Mouse (Mus musculus) spleen, adult 10 weeks (tissue): ENCODE results near the gene Gm3435. TPM values are rescaled to one million over a fixed set of nuclear protein-coding genes. Genes with fewer than 3 reads are reported as not detected.

Experiments used
- polyA plus RNA-seq: library from polyadenylated mRNA; stranded (reverse); fragments of 350-450 nt; fragmentation: Illumina TruSeq; extraction: RNeasy Lipid Tissue Mini Kit (QIAGEN cat#74804); gene quantifications from one replicate; pipeline ENCODE4 v1.2.3, GENCODE M21; 2015; ENCODE audit warnings: low replicate concordance; ENCODE audit not compliant: insufficient read depth

The Gm3435 gene
- polyA plus RNA-seq = 7.4 TPM

DNA sequence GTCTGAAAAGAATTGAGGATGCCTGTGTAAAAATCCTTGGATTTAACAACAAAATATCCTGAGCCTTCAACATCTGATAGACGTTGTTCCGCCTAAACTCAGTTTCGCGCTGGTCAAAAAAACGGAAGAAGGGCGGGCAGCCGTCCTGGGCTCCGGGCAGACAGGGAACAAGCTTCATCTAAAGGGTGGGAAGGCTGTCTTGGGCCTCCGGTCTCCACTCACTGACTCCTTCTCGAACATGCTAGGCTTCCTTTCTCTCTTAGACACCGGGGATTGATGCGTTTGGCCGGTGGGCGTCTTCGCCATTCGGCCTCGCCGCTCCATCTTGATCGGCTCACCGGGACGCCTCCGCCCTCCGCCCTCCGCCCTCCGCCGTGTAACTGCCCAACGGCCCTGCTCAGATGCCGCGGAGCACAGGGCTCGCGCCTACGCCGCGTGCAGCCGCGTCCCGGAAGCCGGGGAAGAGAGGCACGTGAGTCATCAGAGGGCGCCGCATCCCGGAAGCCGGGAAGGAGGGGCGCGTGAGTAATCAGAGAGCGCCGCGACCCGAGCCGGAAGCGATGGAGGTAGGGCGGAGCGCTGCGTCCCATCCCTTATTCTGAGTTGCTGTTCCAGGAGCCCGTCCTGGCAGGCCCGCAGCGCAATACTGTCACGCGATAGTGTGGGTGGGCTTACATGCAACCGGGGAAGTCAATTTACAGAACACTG, at the start of gene Gm3435:
Gene Gm3435 (plus strand): TSS at position 471 of the 708 bp plus-strand sequence.

DNA sequence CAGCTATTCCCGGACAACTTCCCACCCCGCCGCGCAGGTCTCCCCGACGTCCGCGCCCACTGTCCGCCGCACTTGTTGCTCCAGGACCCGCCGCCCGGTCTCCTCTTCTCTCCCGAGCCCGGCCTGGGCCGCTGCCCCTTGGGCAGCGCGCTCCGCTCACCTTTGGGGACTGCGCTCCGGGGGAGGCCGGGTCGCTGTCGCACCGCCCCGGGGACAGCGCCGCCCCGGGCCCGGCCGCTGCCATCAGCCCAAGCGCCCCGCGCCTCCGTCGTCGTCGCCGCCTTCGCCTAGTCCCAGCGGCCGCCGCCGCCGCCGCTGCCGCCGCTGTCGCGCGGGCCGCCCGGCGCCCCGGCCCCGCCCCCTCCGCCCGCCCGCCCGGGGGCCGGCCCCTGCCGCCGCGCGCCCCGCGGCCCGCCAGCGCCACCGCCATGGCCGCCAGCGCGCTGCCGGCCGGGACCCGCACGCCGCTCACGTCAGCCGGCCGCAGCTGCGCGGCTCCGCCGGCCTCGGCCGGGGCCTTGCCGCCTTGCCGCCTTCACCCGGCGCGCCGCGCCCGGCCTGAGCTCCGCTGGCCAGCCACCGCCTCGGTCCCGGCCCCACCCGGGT, 48.9 kb upstream of the Gm3435 start, which contains the start of gene Phf10:
Gene Phf10 (minus strand): TSS at position 323 of the 606 bp plus-strand sequence.

DNA sequence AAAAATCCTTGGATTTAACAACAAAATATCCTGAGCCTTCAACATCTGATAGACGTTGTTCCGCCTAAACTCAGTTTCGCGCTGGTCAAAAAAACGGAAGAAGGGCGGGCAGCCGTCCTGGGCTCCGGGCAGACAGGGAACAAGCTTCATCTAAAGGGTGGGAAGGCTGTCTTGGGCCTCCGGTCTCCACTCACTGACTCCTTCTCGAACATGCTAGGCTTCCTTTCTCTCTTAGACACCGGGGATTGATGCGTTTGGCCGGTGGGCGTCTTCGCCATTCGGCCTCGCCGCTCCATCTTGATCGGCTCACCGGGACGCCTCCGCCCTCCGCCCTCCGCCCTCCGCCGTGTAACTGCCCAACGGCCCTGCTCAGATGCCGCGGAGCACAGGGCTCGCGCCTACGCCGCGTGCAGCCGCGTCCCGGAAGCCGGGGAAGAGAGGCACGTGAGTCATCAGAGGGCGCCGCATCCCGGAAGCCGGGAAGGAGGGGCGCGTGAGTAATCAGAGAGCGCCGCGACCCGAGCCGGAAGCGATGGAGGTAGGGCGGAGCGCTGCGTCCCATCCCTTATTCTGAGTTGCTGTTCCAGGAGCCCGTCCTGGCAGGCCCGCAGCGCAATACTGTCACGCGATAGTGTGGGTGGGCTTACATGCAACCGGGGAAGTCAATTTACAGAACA, 31.5 kb upstream of the Gm3435 start, which contains the start of the genes 9030025P20Rik and Gm3417:
Gene 9030025P20Rik (plus strand): TSS at position 107 of the 677 bp plus-strand sequence.
Gene Gm3417 (minus strand): TSS at position 429 of the 677 bp plus-strand sequence.

DNA sequence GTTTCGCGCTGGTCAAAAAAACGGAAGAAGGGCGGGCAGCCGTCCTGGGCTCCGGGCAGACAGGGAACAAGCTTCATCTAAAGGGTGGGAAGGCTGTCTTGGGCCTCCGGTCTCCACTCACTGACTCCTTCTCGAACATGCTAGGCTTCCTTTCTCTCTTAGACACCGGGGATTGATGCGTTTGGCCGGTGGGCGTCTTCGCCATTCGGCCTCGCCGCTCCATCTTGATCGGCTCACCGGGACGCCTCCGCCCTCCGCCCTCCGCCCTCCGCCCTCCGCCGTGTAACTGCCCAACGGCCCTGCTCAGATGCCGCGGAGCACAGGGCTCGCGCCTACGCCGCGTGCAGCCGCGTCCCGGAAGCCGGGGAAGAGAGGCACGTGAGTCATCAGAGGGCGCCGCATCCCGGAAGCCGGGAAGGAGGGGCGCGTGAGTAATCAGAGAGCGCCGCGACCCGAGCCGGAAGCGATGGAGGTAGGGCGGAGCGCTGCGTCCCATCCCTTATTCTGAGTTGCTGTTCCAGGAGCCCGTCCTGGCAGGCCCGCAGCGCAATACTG, 31.3 kb downstream of the Gm3435 start, which contains the start of the genes Ermard, Tcte3 and Gm3448:
Gene Ermard (plus strand): TSS at position 34 of the 555 bp plus-strand sequence.
Gene Tcte3 (minus strand): TSS at position 314 of the 555 bp plus-strand sequence.
Gene Gm3448 (minus strand): TSS at position 363 of the 555 bp plus-strand sequence.

Other genes starting within 250 kb of the Gm3435 start
- gene Wdr27, start 67.0 kb upstream of the Gm3435 start, polyA plus RNA-seq = 1.8 TPM
- 37.0 TPM for gene 1600012H06Rik, start 67.0 kb upstream of the Gm3435 start, polyA plus RNA-seq
- gene Phf10, start 48.9 kb upstream of the Gm3435 start, polyA plus RNA-seq = 77.2 TPM
- gene 9030025P20Rik, start 31.7 kb upstream of the Gm3435 start, polyA plus RNA-seq = 26.4 TPM
- not detected for gene Gm3417, start 31.4 kb upstream of the Gm3435 start, polyA plus RNA-seq
- 149 TPM for gene Ermard, start 31.0 kb downstream of the Gm3435 start, polyA plus RNA-seq
- gene Tcte3, start 31.3 kb downstream of the Gm3435 start, polyA plus RNA-seq = 0.39 TPM
- 4.8 TPM for gene Gm3448, start 31.4 kb downstream of the Gm3435 start, polyA plus RNA-seq